18 mouse cellular contexts compared by ENCODE assay signal in genomic region chr3:145736562-145736961, GRCm38 (mm10). TPM values are rescaled to one million over a fixed set of nuclear protein-coding genes. Genes with fewer than 3 reads are reported as not detected.
"Had no signal": no experiment of that assay in that cellular context is flagged by ENCODE, and none has a peak within 500 bp of the region (broad histone marks: within the 10 kb centered on the region; RNA-seq: fewer than 3 reads in every experiment).

No protein-coding gene starts in this region.

- H3K4me2 ChIP-seq: neural tube, embryonic 12.5 days; neural tube, embryonic 13.5 days; neural tube, embryonic 15.5 days; stomach, embryonic 15.5 days had no signal

- H3K27ac ChIP-seq: neural tube, embryonic 12.5 days; neural tube, embryonic 13.5 days; neural tube, embryonic 15.5 days; stomach, embryonic 15.5 days; stomach, postnatal 0 days had no signal

- H3K4me1 ChIP-seq: neural tube, embryonic 12.5 days had no signal

- H3K36me3 ChIP-seq: neural tube, embryonic 12.5 days; neural tube, embryonic 13.5 days; neural tube, embryonic 15.5 days; stomach, embryonic 15.5 days had no signal

- H3K4me3 ChIP-seq: neural tube, embryonic 12.5 days; neural tube, embryonic 13.5 days; neural tube, embryonic 15.5 days; stomach, embryonic 15.5 days had no signal

- H3K9me3 ChIP-seq: neural tube, embryonic 12.5 days; neural tube, embryonic 13.5 days; neural tube, embryonic 15.5 days; stomach, embryonic 15.5 days had no signal

- DNase-seq: retina, postnatal 1 day; right cerebral cortex, adult 18-20 months; right cerebral cortex, postnatal 14 days; right cerebral cortex, postnatal 25 days; right cerebral cortex, postnatal 4 days; spleen, adult 18-20 months; thymus, adult 18-20 months; thymus, adult 2 months; thymus, postnatal 14 days; thymus, postnatal 25 days; thymus, postnatal 36 days; thymus, postnatal 4 days had no signal

- H3K27me3 ChIP-seq: neural tube, embryonic 12.5 days; neural tube, embryonic 13.5 days; neural tube, embryonic 15.5 days; stomach, embryonic 15.5 days had no signal

- H3K9ac ChIP-seq: neural tube, embryonic 12.5 days; neural tube, embryonic 13.5 days; neural tube, embryonic 15.5 days; stomach, embryonic 15.5 days had no signal

RNA-seq across cellular contexts. Expression of gene Ddah1, which starts 21.9 kb away (rescaled TPM):
- total RNA-seq: neutrophil, adult 5-6 weeks had no signal
